ENCODE assay signal across 27 mouse cellular contexts in the genomic region with DNA sequence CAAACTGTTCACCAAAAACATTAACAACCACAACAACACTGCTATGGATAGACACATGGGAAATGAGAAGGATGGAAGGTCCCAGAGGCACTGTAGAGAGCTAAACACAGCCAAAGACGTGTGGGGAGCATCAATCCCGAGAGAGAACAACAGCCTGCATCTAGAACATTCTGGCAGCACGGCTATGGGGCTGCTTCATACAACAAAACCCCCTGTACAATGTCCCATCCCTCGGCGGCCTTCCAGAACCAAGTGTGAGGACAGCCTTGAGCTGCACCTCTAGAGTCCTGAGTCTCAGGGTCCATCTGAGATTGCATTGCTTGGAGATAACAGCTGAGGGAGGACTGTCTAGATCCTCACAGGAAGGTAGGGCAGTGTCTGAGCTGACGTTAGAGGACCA.
DNase-seq lines count a peak whose midpoint lies in the region; ATAC-seq and TF ChIP-seq lines count a peak whose summit lies in the region.
"Had no signal": no experiment of that assay in that cellular context is flagged by ENCODE, and none has a peak within 500 bp of the region (broad histone marks: within the 10 kb centered on the region; RNA-seq: fewer than 3 reads in every experiment).

No protein-coding gene starts in this region.

- ATAC-seq in heart, embryonic 11.5 days (replicated peaks; ENCODE audit: insufficient number of reproducible peaks, low FRiP score, low TSS enrichment), result no peak
- no peak for ATAC-seq in liver, postnatal 0 days
- no peak for ATAC-seq in midbrain, embryonic 14.5 days (ENCODE audit: low FRiP score, low TSS enrichment)
- ATAC-seq: forebrain, embryonic 15.5 days; intestine, embryonic 16.5 days; Patski had no signal

- WGBS in heart, embryonic 11.5 days (ENCODE audit: insufficient replicate concordance), result 73% methylated on average over 6 of the region's 6 CpGs
- 84% methylated on average over 6 of the region's 6 CpGs for WGBS in liver, adult 2 months
- WGBS in liver, postnatal 0 days (ENCODE audit: insufficient replicate concordance), result 65% methylated on average over 6 of the region's 6 CpGs
- WGBS in midbrain, embryonic 10.5 days, result 91% methylated on average over 6 of the region's 6 CpGs
- 84% methylated on average over 6 of the region's 6 CpGs for WGBS in midbrain, embryonic 14.5 days

- DNase-seq in heart, adult 11 months, result peak; percentile 94
- no peak for DNase-seq in liver, adult 2 months (ENCODE audit: extremely low read depth, low read depth, low spot score)
- DNase-seq in liver, postnatal 0 days, result no peak
- no peak for DNase-seq in midbrain, embryonic 10.5 days (ENCODE audit: low spot score)
- DNase-seq in midbrain, embryonic 14.5 days, result no peak
- DNase-seq: adrenal gland, postnatal 10 days; adrenal gland, postnatal 36 days; B cell, adult 2 months; cerebellum, adult 11 months; cerebellum, adult 2 months; cerebellum, adult 9-11 months; cerebellum, postnatal 25 days; gastrocnemius, postnatal 10 days; gastrocnemius, postnatal 36 days; heart, postnatal 14 days had no signal

- H3K27me3 ChIP-seq in heart, embryonic 11.5 days (ENCODE audit: control insufficient read depth, insufficient read depth, low read length), result no peaks in the 10 kb centered on the region
- H3K27me3 ChIP-seq in liver, adult 2 months (ENCODE audit: control insufficient read depth, insufficient read depth, low read length), result no peaks in the 10 kb centered on the region
- H3K27me3 ChIP-seq in liver, postnatal 0 days (ENCODE audit: insufficient read depth, low read length), result no peaks in the 10 kb centered on the region
- peaks cover 25% of the 10 kb centered on the region for H3K27me3 ChIP-seq in midbrain, embryonic 10.5 days (ENCODE audit: low read depth, poor library complexity, severe bottlenecking)
- H3K27me3 ChIP-seq in midbrain, embryonic 14.5 days (ENCODE audit: control insufficient read depth, insufficient read depth, low read length), result no peaks in the 10 kb centered on the region
- H3K27me3 ChIP-seq: CH12.LX; embryonic facial prominence, embryonic 12.5 days; forebrain, embryonic 15.5 days; hindbrain, embryonic 12.5 days; hindbrain, embryonic 15.5 days; Patski had no signal

- H3K9ac ChIP-seq in heart, embryonic 11.5 days (ENCODE audit: low read depth, low read length), result no peak overlapping the region
- no peak overlapping the region for H3K9ac ChIP-seq in liver, adult 2 months (ENCODE audit: low read depth, low read length)
- H3K9ac ChIP-seq in liver, postnatal 0 days (replicated peaks), result no peak overlapping the region
- H3K9ac ChIP-seq in midbrain, embryonic 14.5 days (replicated peaks; ENCODE audit: low read length), result no peak overlapping the region
- H3K9ac ChIP-seq: embryonic facial prominence, embryonic 12.5 days; embryonic facial prominence, embryonic 15.5 days; forebrain, embryonic 12.5 days; forebrain, embryonic 15.5 days; heart, embryonic 13.5 days; hindbrain, embryonic 12.5 days; hindbrain, embryonic 15.5 days had no signal

- H3K4me2 ChIP-seq in heart, embryonic 11.5 days, result no peak overlapping the region
- H3K4me2 ChIP-seq in liver, postnatal 0 days (ENCODE audit: low read depth, low read length), result no peak overlapping the region
- H3K4me2 ChIP-seq in midbrain, embryonic 14.5 days (ENCODE audit: low read length), result no peak overlapping the region
- H3K4me2 ChIP-seq: embryonic facial prominence, embryonic 12.5 days; embryonic facial prominence, embryonic 15.5 days; forebrain, embryonic 12.5 days; forebrain, embryonic 15.5 days; heart, embryonic 13.5 days; hindbrain, embryonic 12.5 days; hindbrain, embryonic 15.5 days had no signal

- H3K36me3 ChIP-seq in heart, embryonic 11.5 days (ENCODE audit: control insufficient read depth, insufficient read depth, low read length), result no peaks in the 10 kb centered on the region
- no peaks in the 10 kb centered on the region for H3K36me3 ChIP-seq in liver, adult 2 months (ENCODE audit: control insufficient read depth, insufficient read depth, low read length)
- H3K36me3 ChIP-seq in liver, postnatal 0 days (replicated peaks; ENCODE audit: insufficient read depth, low read length), result no peaks in the 10 kb centered on the region
- no peaks in the 10 kb centered on the region for H3K36me3 ChIP-seq in midbrain, embryonic 10.5 days
- H3K36me3 ChIP-seq in midbrain, embryonic 14.5 days (ENCODE audit: control insufficient read depth, insufficient read depth, low read length), result no peaks in the 10 kb centered on the region
- H3K36me3 ChIP-seq: embryonic facial prominence, embryonic 12.5 days; embryonic facial prominence, embryonic 15.5 days; forebrain, embryonic 12.5 days; forebrain, embryonic 15.5 days; G1E; heart, embryonic 13.5 days; hindbrain, embryonic 12.5 days; hindbrain, embryonic 15.5 days had no signal

- no peak overlapping the region for H3K4me3 ChIP-seq in heart, embryonic 11.5 days (ENCODE audit: low read depth, low read length)
- H3K4me3 ChIP-seq in liver, adult 2 months (ENCODE audit: insufficient read depth, low read depth, low read length), result no peak overlapping the region
- H3K4me3 ChIP-seq in liver, postnatal 0 days (ENCODE audit: low read depth, low read length), result no peak overlapping the region
- no peak overlapping the region for H3K4me3 ChIP-seq in midbrain, embryonic 10.5 days
- no peak overlapping the region for H3K4me3 ChIP-seq in midbrain, embryonic 14.5 days (replicated peaks; ENCODE audit: low read depth, low read length)
- H3K4me3 ChIP-seq: embryonic facial prominence, embryonic 12.5 days; embryonic facial prominence, embryonic 15.5 days; forebrain, embryonic 12.5 days; forebrain, embryonic 15.5 days; heart, embryonic 13.5 days; hindbrain, embryonic 12.5 days; hindbrain, embryonic 15.5 days had no signal

- H3K79me2 ChIP-seq in liver, adult 2 months (ENCODE audit: control insufficient read depth, insufficient read depth, low read length), result no peaks in the 10 kb centered on the region

- no peak for TF ChIP-seq EP300 in liver, postnatal 0 days (IDR thresholded peaks at IDR 0.05; ENCODE audit: low read depth)

- no peak for TF ChIP-seq CTCF in liver, adult 2 months (IDR thresholded peaks at IDR 0.05; ENCODE audit: low read depth, low read length)
- TF ChIP-seq CTCF in liver, postnatal 0 days (IDR thresholded peaks at IDR 0.05; ENCODE audit: low read depth), result no peak

- 0 out of 2 replicates have a peak, but pooled peaks have one; percentile 21 for TF ChIP-seq POLR2A in liver, adult 2 months (IDR thresholded peaks at IDR 0.05; ENCODE audit: extremely low read depth, insufficient read depth, low read length)

- H3K27ac ChIP-seq in heart, embryonic 11.5 days (ENCODE audit: low read depth, low read length), result no peak overlapping the region
- H3K27ac ChIP-seq in liver, adult 2 months (replicated peaks; ENCODE audit: insufficient read depth, low read depth, low read length), result no peak overlapping the region
- no peak overlapping the region for H3K27ac ChIP-seq in liver, postnatal 0 days (ENCODE audit: low read depth)
- H3K27ac ChIP-seq in midbrain, embryonic 10.5 days (replicated peaks), result 0 out of 2 replicates have a peak overlapping the region, but pooled peaks have one; percentile 19
- no peak overlapping the region for H3K27ac ChIP-seq in midbrain, embryonic 14.5 days (replicated peaks; ENCODE audit: low read depth, low read length)
- H3K27ac ChIP-seq: embryonic facial prominence, embryonic 12.5 days; embryonic facial prominence, embryonic 15.5 days; forebrain, embryonic 12.5 days; forebrain, embryonic 15.5 days; hindbrain, embryonic 12.5 days; hindbrain, embryonic 15.5 days had no signal

- H3K4me1 ChIP-seq in heart, embryonic 11.5 days (ENCODE audit: control insufficient read depth, insufficient read depth, low read length), result peaks cover 8% of the 10 kb centered on the region
- H3K4me1 ChIP-seq in liver, adult 2 months (ENCODE audit: control insufficient read depth, insufficient read depth, low read length), result peaks cover 28% of the 10 kb centered on the region
- H3K4me1 ChIP-seq in liver, postnatal 0 days (ENCODE audit: insufficient read depth), result peaks cover 32% of the 10 kb centered on the region
- peaks cover 28% of the 10 kb centered on the region for H3K4me1 ChIP-seq in midbrain, embryonic 10.5 days
- no peaks in the 10 kb centered on the region for H3K4me1 ChIP-seq in midbrain, embryonic 14.5 days (ENCODE audit: control insufficient read depth, insufficient read depth, low read length)
- H3K4me1 ChIP-seq: embryonic facial prominence, embryonic 12.5 days; forebrain, embryonic 12.5 days; forebrain, embryonic 15.5 days; hindbrain, embryonic 15.5 days had no signal

- H3K9me3 ChIP-seq in heart, embryonic 11.5 days (replicated peaks; ENCODE audit: control insufficient read depth, low read length), result no peaks in the 10 kb centered on the region
- H3K9me3 ChIP-seq in liver, postnatal 0 days (ENCODE audit: low read length), result no peaks in the 10 kb centered on the region
- H3K9me3 ChIP-seq in midbrain, embryonic 10.5 days (replicated peaks), result no peaks in the 10 kb centered on the region
- H3K9me3 ChIP-seq in midbrain, embryonic 14.5 days (ENCODE audit: control insufficient read depth, low read length), result no peaks in the 10 kb centered on the region
- H3K9me3 ChIP-seq: embryonic facial prominence, embryonic 12.5 days; embryonic facial prominence, embryonic 15.5 days; forebrain, embryonic 12.5 days; forebrain, embryonic 15.5 days; G1E; heart, embryonic 13.5 days; hindbrain, embryonic 12.5 days; hindbrain, embryonic 15.5 days had no signal
